Mouse (Mus musculus): ENCODE data around the gene Akt1s1.

The Akt1s1 gene

GRCm38 (mm10) chr7:44854356-44855031 lies 5.7 kb downstream of the Akt1s1 start:
- peak; percentile 77 for DNase-seq

GRCm38 (mm10) chr7:44855036-44855435 lies 6.2 kb downstream of the Akt1s1 start:
- no peak for DNase-seq

- DNase-seq = no peak
These were observed 7.6 kb downstream of the Akt1s1 start for GRCm38 (mm10) chr7:44856265-44856916.

GRCm38 (mm10) chr7:44857042-44857552 lies 8.3 kb downstream of the Akt1s1 start, which contains the start of gene Pnkp:
TSS of gene Pnkp (plus strand) at chr7:44857139.
- peak; percentile 92 for DNase-seq

- no peak for DNase-seq
These were observed 9.1 kb downstream of the Akt1s1 start for GRCm38 (mm10) chr7:44857905-44858304.

GRCm38 (mm10) chr7:44859896-44860295 lies 11.1 kb downstream of the Akt1s1 start:
- no peak for DNase-seq

- DNase-seq = peak; percentile 65
These were observed 12.0 kb downstream of the Akt1s1 start for GRCm38 (mm10) chr7:44860576-44861428.

- DNase-seq = no peak
These were observed 12.6 kb downstream of the Akt1s1 start for GRCm38 (mm10) chr7:44861429-44861816.

GRCm38 (mm10) chr7:44862434-44862833 lies 13.6 kb downstream of the Akt1s1 start:
- DNase-seq = no peak

- no peak for DNase-seq
These were observed 14.4 kb downstream of the Akt1s1 start for GRCm38 (mm10) chr7:44863210-44863609.

- DNase-seq = no peak
These were observed 15.2 kb downstream of the Akt1s1 start for GRCm38 (mm10) chr7:44863982-44864494.

- DNase-seq = no peak
These were observed 16.1 kb downstream of the Akt1s1 start for GRCm38 (mm10) chr7:44864595-44865542.

GRCm38 (mm10) chr7:44866276-44867009 lies 17.7 kb downstream of the Akt1s1 start:
- no peak for DNase-seq

- no peak for DNase-seq
These were observed 18.4 kb downstream of the Akt1s1 start for GRCm38 (mm10) chr7:44867010-44867702.

GRCm38 (mm10) chr7:44867802-44868201 lies 19.0 kb downstream of the Akt1s1 start:
- no peak for DNase-seq

GRCm38 (mm10) chr7:44868465-44868864 lies 19.7 kb downstream of the Akt1s1 start:
- DNase-seq = no peak

GRCm38 (mm10) chr7:44868919-44869696 lies 20.3 kb downstream of the Akt1s1 start:
- peak; percentile 64 for DNase-seq

GRCm38 (mm10) chr7:44869697-44870528 lies 21.1 kb downstream of the Akt1s1 start, which contains the start of gene Ptov1:
TSS of gene Ptov1 (minus strand) at chr7:44869788.
- DNase-seq = peak; percentile 94

GRCm38 (mm10) chr7:44870614-44871013 lies 21.8 kb downstream of the Akt1s1 start:
- DNase-seq = no peak
